Mouse (Mus musculus): ENCODE measurements at regions not wholly inside any gene's neighbourhood (a gene's known extent, or its start where the extent isn't known, plus 50 kb on each side); places are given as distances from the start of the nearest gene placed in this dataset.

- WGBS: 8% methylated on average over 15 of the region's 15 CpGs
- Histone ChIP-seq H3K9ac (replicated peaks; ENCODE audit: low read depth, low read length) (no peak overlapping the region), H3K4me1 (replicated peaks; ENCODE audit: control insufficient read depth, insufficient read depth, low read length) (peaks cover 10% of the 10 kb centered on the region), H3K27me3 (replicated peaks; ENCODE audit: control insufficient read depth, insufficient read depth, low read length) (no peaks in the 10 kb centered on the region), H3K27ac (ENCODE audit: low read length) (peak overlapping the region; percentile 11; the same call in 1 of the 2 replicates), H3K36me3 (ENCODE audit: control insufficient read depth, insufficient read depth) (no peaks in the 10 kb centered on the region), H3K4me2 (ENCODE audit: low read length) (no peak overlapping the region), H3K4me3 (replicated peaks; ENCODE audit: low read length) (no peak overlapping the region), H3K9me3 (ENCODE audit: control insufficient read depth, low read length) (no peaks in the 10 kb centered on the region)
- ATAC-seq: peak; percentile 70
Observed at GRCm38 (mm10) chr4:131014301-131015081, 70.3 kb downstream of the Matn1 start.

GRCm38 (mm10) chr4:131015156-131015555 lies 71.0 kb downstream of the Matn1 start:
- Histone ChIP-seq H3K4me1 (replicated peaks; ENCODE audit: control insufficient read depth, insufficient read depth, low read length) (peaks cover 10% of the 10 kb centered on the region), H3K4me3 (replicated peaks; ENCODE audit: low read length) (no peak overlapping the region), H3K4me2 (ENCODE audit: low read length) (no peak overlapping the region), H3K36me3 (ENCODE audit: control insufficient read depth, insufficient read depth) (no peaks in the 10 kb centered on the region), H3K9me3 (ENCODE audit: control insufficient read depth, low read length) (no peaks in the 10 kb centered on the region), H3K27ac (ENCODE audit: low read length) (no peak overlapping the region), H3K9ac (replicated peaks; ENCODE audit: low read depth, low read length) (no peak overlapping the region), H3K27me3 (replicated peaks; ENCODE audit: control insufficient read depth, insufficient read depth, low read length) (no peaks in the 10 kb centered on the region)
- ATAC-seq: no peak
- WGBS: 7% methylated on average over 2 of the region's 2 CpGs

GRCm38 (mm10) chr4:131023601-131024000 lies 79.4 kb downstream of the Matn1 start:
- Histone ChIP-seq H3K27me3 (replicated peaks; ENCODE audit: control insufficient read depth, insufficient read depth, low read length) (no peaks in the 10 kb centered on the region), H3K9me3 (ENCODE audit: control insufficient read depth, low read length) (peaks cover 5% of the 10 kb centered on the region), H3K27ac (ENCODE audit: low read length) (no peak overlapping the region), H3K4me1 (replicated peaks; ENCODE audit: control insufficient read depth, insufficient read depth, low read length) (no peaks in the 10 kb centered on the region), H3K36me3 (ENCODE audit: control insufficient read depth, insufficient read depth) (no peaks in the 10 kb centered on the region), H3K4me3 (replicated peaks; ENCODE audit: low read length) (no peak overlapping the region), H3K9ac (replicated peaks; ENCODE audit: low read depth, low read length) (no peak overlapping the region), H3K4me2 (ENCODE audit: low read length) (no peak overlapping the region)
- ATAC-seq: no peak
- WGBS: 60% methylated on average over 6 of the region's 6 CpGs

- Histone ChIP-seq H3K9ac (replicated peaks; ENCODE audit: low read depth, low read length) (no peak overlapping the region), H3K27me3 (replicated peaks; ENCODE audit: control insufficient read depth, insufficient read depth, low read length) (no peaks in the 10 kb centered on the region), H3K9me3 (ENCODE audit: control insufficient read depth, low read length) (no peaks in the 10 kb centered on the region), H3K27ac (ENCODE audit: low read length) (no peak overlapping the region), H3K4me3 (replicated peaks; ENCODE audit: low read length) (no peak overlapping the region), H3K4me2 (ENCODE audit: low read length) (no peak overlapping the region), H3K36me3 (ENCODE audit: control insufficient read depth, insufficient read depth) (no peaks in the 10 kb centered on the region), H3K4me1 (replicated peaks; ENCODE audit: control insufficient read depth, insufficient read depth, low read length) (peaks cover 6% of the 10 kb centered on the region; the same call in 1 of the 2 replicates)
- WGBS: 92% methylated on average over 11 of the region's 11 CpGs
- no peak for ATAC-seq
Observed at GRCm38 (mm10) chr4:131036292-131036691, 92.1 kb downstream of the Matn1 start.

- no peak overlapping the region for H3K27ac ChIP-seq (ENCODE audit: low read length)
- WGBS: 19% methylated on average over 6 of the region's 6 CpGs
- H3K36me3 ChIP-seq (ENCODE audit: control insufficient read depth, insufficient read depth): no peaks in the 10 kb centered on the region
- no peak overlapping the region for H3K4me3 ChIP-seq (replicated peaks; ENCODE audit: low read length)
- H3K4me2 ChIP-seq (ENCODE audit: low read length): no peak overlapping the region
- no peak overlapping the region for H3K9ac ChIP-seq (replicated peaks; ENCODE audit: low read depth, low read length)
- H3K9me3 ChIP-seq (ENCODE audit: control insufficient read depth, low read length): no peaks in the 10 kb centered on the region
- no peak for ATAC-seq
- H3K27me3 ChIP-seq (replicated peaks; ENCODE audit: control insufficient read depth, insufficient read depth, low read length): no peaks in the 10 kb centered on the region
- peaks cover 6% of the 10 kb centered on the region; the same call in 1 of the 2 replicates for H3K4me1 ChIP-seq (replicated peaks; ENCODE audit: control insufficient read depth, insufficient read depth, low read length)
Observed at GRCm38 (mm10) chr4:131037179-131037578, 93.0 kb downstream of the Matn1 start.

- Histone ChIP-seq H3K4me3 (replicated peaks; ENCODE audit: low read length) (no peak overlapping the region), H3K36me3 (ENCODE audit: control insufficient read depth, insufficient read depth) (no peaks in the 10 kb centered on the region), H3K4me2 (ENCODE audit: low read length) (no peak overlapping the region), H3K9ac (replicated peaks; ENCODE audit: low read depth, low read length) (no peak overlapping the region), H3K27ac (ENCODE audit: low read length) (no peak overlapping the region), H3K27me3 (replicated peaks; ENCODE audit: control insufficient read depth, insufficient read depth, low read length) (no peaks in the 10 kb centered on the region), H3K4me1 (replicated peaks; ENCODE audit: control insufficient read depth, insufficient read depth, low read length) (peaks cover 6% of the 10 kb centered on the region; the same call in 1 of the 2 replicates), H3K9me3 (ENCODE audit: control insufficient read depth, low read length) (no peaks in the 10 kb centered on the region)
- WGBS: 50% methylated on average over 3 of the region's 3 CpGs
- no peak for ATAC-seq
Observed at GRCm38 (mm10) chr4:131039686-131040085, 95.5 kb downstream of the Matn1 start.

GRCm38 (mm10) chr4:131041210-131041609 lies 97.0 kb downstream of the Matn1 start:
- ATAC-seq: no peak
- H3K27me3 ChIP-seq (replicated peaks; ENCODE audit: control insufficient read depth, insufficient read depth, low read length): no peaks in the 10 kb centered on the region
- H3K36me3 ChIP-seq (ENCODE audit: control insufficient read depth, insufficient read depth): no peaks in the 10 kb centered on the region
- H3K4me3 ChIP-seq (replicated peaks; ENCODE audit: low read length): no peak overlapping the region
- H3K4me2 ChIP-seq (ENCODE audit: low read length): no peak overlapping the region
- no peaks in the 10 kb centered on the region for H3K9me3 ChIP-seq (ENCODE audit: control insufficient read depth, low read length)
- peaks cover 7% of the 10 kb centered on the region for H3K4me1 ChIP-seq (replicated peaks; ENCODE audit: control insufficient read depth, insufficient read depth, low read length)
- H3K27ac ChIP-seq (ENCODE audit: low read length): no peak overlapping the region
- no peak overlapping the region for H3K9ac ChIP-seq (replicated peaks; ENCODE audit: low read depth, low read length)
- 82% methylated on average over 2 of the region's 2 CpGs for WGBS

- no peak for ATAC-seq
- no peaks in the 10 kb centered on the region for H3K9me3 ChIP-seq (ENCODE audit: control insufficient read depth, low read length)
- H3K36me3 ChIP-seq (ENCODE audit: control insufficient read depth, insufficient read depth): no peaks in the 10 kb centered on the region
- 41% methylated on average over 8 of the region's 8 CpGs for WGBS
- no peak overlapping the region for H3K4me2 ChIP-seq (ENCODE audit: low read length)
- no peak overlapping the region for H3K4me3 ChIP-seq (replicated peaks; ENCODE audit: low read length)
- H3K4me1 ChIP-seq (replicated peaks; ENCODE audit: control insufficient read depth, insufficient read depth, low read length): peaks cover 15% of the 10 kb centered on the region
- no peak overlapping the region for H3K27ac ChIP-seq (ENCODE audit: low read length)
- H3K9ac ChIP-seq (replicated peaks; ENCODE audit: low read depth, low read length): no peak overlapping the region
- H3K27me3 ChIP-seq (replicated peaks; ENCODE audit: control insufficient read depth, insufficient read depth, low read length): no peaks in the 10 kb centered on the region
Observed at GRCm38 (mm10) chr4:131046101-131046500, 101.9 kb downstream of the Matn1 start.

- Histone ChIP-seq H3K4me3 (replicated peaks; ENCODE audit: low read length) (no peak overlapping the region), H3K4me2 (ENCODE audit: low read length) (no peak overlapping the region), H3K27ac (ENCODE audit: low read length) (no peak overlapping the region), H3K27me3 (replicated peaks; ENCODE audit: control insufficient read depth, insufficient read depth, low read length) (no peaks in the 10 kb centered on the region), H3K36me3 (ENCODE audit: control insufficient read depth, insufficient read depth) (no peaks in the 10 kb centered on the region), H3K9me3 (ENCODE audit: control insufficient read depth, low read length) (no peaks in the 10 kb centered on the region), H3K4me1 (replicated peaks; ENCODE audit: control insufficient read depth, insufficient read depth, low read length) (peaks cover 17% of the 10 kb centered on the region), H3K9ac (replicated peaks; ENCODE audit: low read depth, low read length) (no peak overlapping the region)
- 52% methylated on average over 12 of the region's 12 CpGs for WGBS
- 0 out of 2 replicates have a peak, but pooled peaks have one; percentile 45 for ATAC-seq
Observed at GRCm38 (mm10) chr4:131046969-131047650, 102.9 kb downstream of the Matn1 start.
